Mouse (Mus musculus) heart, embryonic 13.5 days (tissue): Measurements from ENCODE around the gene Zfp92. TPM values are rescaled to one million over a fixed set of nuclear protein-coding genes. Genes with fewer than 3 reads are reported as not detected.
A peak's percentile ranks its signal among the peaks of the same experiment; 100 is the strongest.

ENCODE experiments used
- ATAC-seq: fragments of 200-750 bp; cut with Nextera tagmentation; 2 replicates; pipeline ENCODE4 v1.8.0; 2017; ENCODE audit warnings: moderate TSS enrichment; ENCODE audit not compliant: insufficient number of reproducible peaks, low FRiP score, low TSS enrichment; ENCODE audit errors: extremely low read depth
- H3K27ac ChIP-seq: fragments of 300-500 bp; sonication (generic); replicated peaks from 2 replicates; pipeline ENCODE4 v1.5.1; 2015; ENCODE audit warnings: moderate library complexity, mild to moderate bottlenecking, inconsistent platforms
- H3K27me3 ChIP-seq: fragments of 300-500 bp; sonication (generic); replicated peaks from 2 replicates; pipeline ENCODE4 v1.6.1; 2015; ENCODE audit warnings: mild to moderate bottlenecking, inconsistent platforms
- H3K36me3 ChIP-seq: fragments of 300-500 bp; sonication (generic); 2 replicates; pipeline ENCODE4 v1.6.1; 2015; ENCODE audit warnings: mild to moderate bottlenecking, inconsistent platforms
- H3K4me1 ChIP-seq: fragments of 300-500 bp; sonication (generic); 2 replicates; pipeline ENCODE4 v1.6.1; 2015; ENCODE audit warnings: inconsistent platforms
- H3K4me2 ChIP-seq: fragments of 300-500 bp; sonication (generic); 2 replicates; pipeline ENCODE4 v1.6.1; 2015; ENCODE audit warnings: inconsistent platforms, mild to moderate bottlenecking, moderate library complexity
- H3K4me3 ChIP-seq: fragments of 300-500 bp; sonication (generic); 2 replicates; pipeline ENCODE4 v1.5.1; 2015; ENCODE audit warnings: moderate library complexity, mild to moderate bottlenecking, inconsistent platforms
- H3K9ac ChIP-seq: fragments of 300-500 bp; sonication (generic); 2 replicates; pipeline ENCODE4 v1.6.1; 2015; ENCODE audit warnings: inconsistent platforms, mild to moderate bottlenecking, moderate library complexity
- H3K9me3 ChIP-seq: fragments of 300-500 bp; sonication (generic); 2 replicates; pipeline ENCODE4 v1.6.1; 2016; ENCODE audit warnings: inconsistent platforms
- WGBS: fragments of 180-500 bp; shearing (Covaris S2); methylation state at CpG from one replicate; pipeline ENCODE4 v1.1.7; 2015; ENCODE audit warnings: mixed read lengths; 5-methylcytosine and 5-hydroxymethylcytosine counted together
- polyA plus RNA-seq: library from polyadenylated mRNA; unstranded; fragments of >200 nt; fragmentation: Nextera tagmentation; extraction: Ambion mirVana; gene quantifications from 2 replicates; pipeline ENCODE4 v1.2.1, GENCODE M21; 2015

Gene Zfp92
- polyA plus RNA-seq, 1 experiment from 2014 or later, result not detected

DNA sequence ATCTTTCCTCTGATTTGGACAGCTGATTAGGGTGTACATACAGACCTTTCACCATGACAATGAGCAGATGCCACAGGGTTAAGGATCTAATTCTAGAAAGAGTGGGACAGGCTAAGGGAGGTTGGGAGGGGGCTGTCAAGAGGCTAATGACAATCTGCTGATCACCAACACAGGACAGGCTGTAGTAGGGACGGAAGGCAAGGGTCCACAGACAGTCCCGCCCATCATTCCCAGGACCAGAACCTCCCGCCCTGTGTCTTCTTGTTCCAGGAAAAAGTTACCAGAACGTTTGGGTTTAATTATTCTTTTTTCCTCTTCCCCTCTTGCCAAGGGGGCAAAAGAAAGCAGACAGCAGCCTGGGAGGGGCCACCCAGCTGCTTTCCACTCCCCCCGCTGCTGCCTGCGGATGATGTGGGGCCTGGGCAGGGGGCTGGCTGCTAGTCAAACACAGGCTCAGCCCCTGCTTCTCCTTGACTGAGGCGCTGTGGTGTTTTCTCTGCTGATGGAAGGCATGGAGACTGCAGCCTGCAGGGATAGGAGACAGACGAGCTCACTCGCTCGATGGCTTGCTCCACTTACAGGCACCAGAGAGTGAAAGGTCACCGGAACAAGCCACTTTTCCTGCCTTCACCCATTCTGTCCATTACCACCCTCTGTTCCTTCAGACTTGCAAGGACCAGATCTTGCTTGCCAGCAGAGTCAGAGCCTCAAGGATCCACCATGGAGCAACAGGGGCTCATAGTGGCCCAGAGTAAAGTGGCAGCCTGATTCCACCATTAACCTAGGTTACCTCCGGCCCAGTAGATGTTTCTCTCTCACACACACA is 63.7 kb downstream of the Zfp92 start:
- Histone ChIP-seq H3K4me2 (0 out of 2 replicates have a peak overlapping the region, but pooled peaks have one; percentile 4), H3K4me3 (no peak overlapping the region), H3K27ac (peak overlapping the region; percentile 82), H3K9me3 (no peaks in the 10 kb centered on the region), H3K36me3 (no peaks in the 10 kb centered on the region), H3K9ac (peak overlapping the region; percentile 33; the same call in 1 of the 2 replicates), H3K4me1 (peaks cover 22% of the 10 kb centered on the region), H3K27me3 (peaks cover 34% of the 10 kb centered on the region)
- no peak for ATAC-seq
- 28% methylated on average over 12 of the region's 12 CpGs for WGBS

DNA sequence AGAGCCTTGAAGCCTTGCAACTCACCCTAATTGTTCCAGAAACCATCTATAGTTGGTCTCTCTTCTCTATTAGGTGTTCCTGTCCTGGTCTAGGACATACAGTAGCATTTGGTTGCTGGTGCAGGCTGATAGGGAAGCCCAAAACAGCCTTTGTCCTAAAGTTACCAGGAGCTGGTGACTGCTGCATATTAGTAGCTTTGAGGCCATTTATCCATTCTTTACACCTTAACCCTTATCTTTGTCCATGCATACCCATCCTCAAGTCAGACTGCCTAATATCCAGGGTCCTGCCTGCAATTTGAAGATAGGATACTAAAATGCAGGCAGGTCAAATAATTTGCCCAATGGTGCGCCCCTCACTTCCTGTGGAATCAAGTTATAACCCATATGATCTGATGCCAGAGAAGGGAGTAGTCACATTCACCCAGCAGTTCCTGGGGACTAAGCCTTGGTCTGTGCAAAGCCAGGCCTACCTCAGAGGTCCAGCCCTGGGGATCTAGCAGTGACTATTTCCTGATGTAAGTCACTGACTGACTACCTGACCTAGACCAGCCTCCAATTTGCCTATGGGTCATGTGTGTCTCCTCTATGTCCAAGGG is 64.9 kb downstream of the Zfp92 start:
- H3K27me3 ChIP-seq, result peaks cover 34% of the 10 kb centered on the region
- no peak overlapping the region for H3K4me3 ChIP-seq
- whole genome bisulfite sequencing, result 64% methylated on average over 1 of the region's 1 CpGs
- H3K4me2 ChIP-seq, result no peak overlapping the region
- no peak overlapping the region for H3K9ac ChIP-seq
- no peaks in the 10 kb centered on the region for H3K36me3 ChIP-seq
- no peak for ATAC-seq
- no peaks in the 10 kb centered on the region for H3K9me3 ChIP-seq
- H3K4me1 ChIP-seq, result peaks cover 27% of the 10 kb centered on the region
- peak overlapping the region; percentile 82 for H3K27ac ChIP-seq

- Histone ChIP-seq H3K27ac (peak overlapping the region; percentile 82), H3K4me1 (peaks cover 27% of the 10 kb centered on the region), H3K36me3 (no peaks in the 10 kb centered on the region), H3K27me3 (peaks cover 34% of the 10 kb centered on the region), H3K9ac (no peak overlapping the region), H3K9me3 (no peaks in the 10 kb centered on the region), H3K4me2 (no peak overlapping the region), H3K4me3 (no peak overlapping the region)
- 56% methylated on average over 2 of the region's 2 CpGs for WGBS
- peak; percentile 61; the same call in 1 of the 2 replicates for ATAC-seq
These were observed 65.7 kb downstream of the Zfp92 start for GRCm38 (mm10) chrX:73476621-73477020.

DNA sequence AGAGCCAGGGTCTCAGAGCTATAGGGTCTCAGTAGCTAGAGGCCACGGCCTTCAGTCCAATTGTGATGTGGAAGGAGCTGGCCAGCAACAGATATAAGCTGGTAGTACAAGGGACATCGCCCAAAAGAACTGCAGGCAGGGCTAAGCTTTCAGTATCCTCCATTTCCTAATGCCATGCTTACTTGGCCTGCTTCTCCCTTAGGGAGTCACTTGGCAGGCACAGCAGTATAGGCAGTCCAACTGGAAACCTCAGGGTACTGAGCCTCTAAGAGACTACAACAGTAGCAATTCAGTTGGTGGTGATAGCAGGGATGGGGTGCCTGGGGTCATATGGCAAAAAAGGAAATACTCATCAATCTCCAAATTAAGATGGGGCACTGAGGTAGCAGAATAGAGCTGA is 66.6 kb downstream of the Zfp92 start:
- ATAC-seq, result no peak
- peaks cover 30% of the 10 kb centered on the region for H3K27me3 ChIP-seq
- H3K36me3 ChIP-seq, result no peaks in the 10 kb centered on the region
- no peak overlapping the region for H3K9ac ChIP-seq
- no peak overlapping the region for H3K4me3 ChIP-seq
- H3K4me1 ChIP-seq, result peaks cover 27% of the 10 kb centered on the region
- no peak overlapping the region for H3K4me2 ChIP-seq
- 64% methylated on average over 2 of the region's 2 CpGs for WGBS
- H3K9me3 ChIP-seq, result no peaks in the 10 kb centered on the region
- peak overlapping the region; percentile 82; the same call in 1 of the 2 replicates for H3K27ac ChIP-seq

Other genes with a start within 250 kb of the Zfp92 start
- not detected in 2 replicates for gene Spin2d, start 234.1 kb upstream of the Zfp92 start, polyA plus RNA-seq
- 4.5 and 7.1 TPM in 2 replicates for gene Xlr3b, start 218.9 kb upstream of the Zfp92 start, polyA plus RNA-seq
- gene Xlr4b, start 196.8 kb upstream of the Zfp92 start, polyA plus RNA-seq, result 0.52 and 1.0 TPM in 2 replicates
- 8.2 and 8.5 TPM in 2 replicates for gene F8a, start 182.8 kb upstream of the Zfp92 start, polyA plus RNA-seq
- gene Xlr4c, start 168.0 kb upstream of the Zfp92 start, polyA plus RNA-seq, result 0.27 TPM in 1 of 2 replicates, not detected in the other
- gene Xlr3c, start 145.7 kb upstream of the Zfp92 start, polyA plus RNA-seq, result not detected in 2 replicates
- gene Xlr5a, start 118.1 kb upstream of the Zfp92 start, polyA plus RNA-seq, result not detected in 2 replicates
- gene Xlr5c, start 118.1 kb upstream of the Zfp92 start, polyA plus RNA-seq, result not detected in 2 replicates
- gene Gm45015, start 74.3 kb upstream of the Zfp92 start, polyA plus RNA-seq, result not detected in 2 replicates
- 8.0 and 8.7 TPM in 2 replicates for gene Zfp275, start 68.5 kb upstream of the Zfp92 start, polyA plus RNA-seq
- gene Gm18336, start 12.4 kb upstream of the Zfp92 start, polyA plus RNA-seq, result not detected in 2 replicates
- gene Trex2, start 24.2 kb downstream of the Zfp92 start, polyA plus RNA-seq, result not detected in 2 replicates
- gene Haus7, start 47.9 kb downstream of the Zfp92 start, polyA plus RNA-seq, result 52.1 and 61.7 TPM in 2 replicates
- gene Bgn, start 72.5 kb downstream of the Zfp92 start, polyA plus RNA-seq, result 76.0 and 87.0 TPM in 2 replicates
- gene Atp2b3, start 92.0 kb downstream of the Zfp92 start, polyA plus RNA-seq, result 0.32 and 0.56 TPM in 2 replicates
- gene Dusp9, start 228.3 kb downstream of the Zfp92 start, polyA plus RNA-seq, result 6.0 and 6.3 TPM in 2 replicates
- gene Pnck, start 249.0 kb downstream of the Zfp92 start, polyA plus RNA-seq, result 9.6 and 10.4 TPM in 2 replicates